Mouse (Mus musculus): ENCODE data around the gene Spata13.

Gene Spata13

GRCm38 (mm10) chr14:60676625-60677314 is 43.0 kb downstream of the Spata13 start:
- DNase-seq (ENCODE audit: low read depth, low spot score) = no peak

GRCm38 (mm10) chr14:60682361-60683023 is 48.7 kb downstream of the Spata13 start:
- DNase-seq (ENCODE audit: low read depth, low spot score) = peak; percentile 32

GRCm38 (mm10) chr14:60683989-60684388 is 50.2 kb downstream of the Spata13 start:
- DNase-seq (ENCODE audit: low read depth, low spot score) = no peak

- DNase-seq (ENCODE audit: low read depth, low spot score) = no peak
Observed at GRCm38 (mm10) chr14:60686733-60687132, 52.9 kb downstream of the Spata13 start.

- no peak for DNase-seq (ENCODE audit: low read depth, low spot score)
Observed at GRCm38 (mm10) chr14:60687241-60687640, 53.4 kb downstream of the Spata13 start.

GRCm38 (mm10) chr14:60688509-60689205 is 54.9 kb downstream of the Spata13 start:
- peak; percentile 41 for DNase-seq (ENCODE audit: low read depth, low spot score)

GRCm38 (mm10) chr14:60689768-60690167 is 56.0 kb downstream of the Spata13 start:
- no peak for DNase-seq (ENCODE audit: low read depth, low spot score)

- no peak for DNase-seq (ENCODE audit: low read depth, low spot score)
Observed at GRCm38 (mm10) chr14:60690631-60691030, 56.8 kb downstream of the Spata13 start.

GRCm38 (mm10) chr14:60693122-60693536 is 59.3 kb downstream of the Spata13 start:
- no peak for DNase-seq (ENCODE audit: low read depth, low spot score)

GRCm38 (mm10) chr14:60693666-60694065 is 59.9 kb downstream of the Spata13 start:
- DNase-seq (ENCODE audit: low read depth, low spot score) = no peak

- no peak for DNase-seq (ENCODE audit: low read depth, low spot score)
Observed at GRCm38 (mm10) chr14:60694215-60694997, 60.6 kb downstream of the Spata13 start.

GRCm38 (mm10) chr14:60697351-60697750 is 63.5 kb downstream of the Spata13 start:
- DNase-seq (ENCODE audit: low read depth, low spot score) = no peak

- DNase-seq (ENCODE audit: low read depth, low spot score) = no peak
Observed at GRCm38 (mm10) chr14:60698980-60699379, 65.2 kb downstream of the Spata13 start.

- DNase-seq (ENCODE audit: low read depth, low spot score) = no peak
Observed at GRCm38 (mm10) chr14:60702377-60703140, 68.8 kb downstream of the Spata13 start.

GRCm38 (mm10) chr14:60704510-60704909 is 70.7 kb downstream of the Spata13 start:
- no peak for DNase-seq (ENCODE audit: low read depth, low spot score)

- no peak for DNase-seq (ENCODE audit: low read depth, low spot score)
Observed at GRCm38 (mm10) chr14:60704961-60705360, 71.2 kb downstream of the Spata13 start.

- DNase-seq (ENCODE audit: low read depth, low spot score) = no peak
Observed at GRCm38 (mm10) chr14:60709192-60709591, 75.4 kb downstream of the Spata13 start.

- no peak for DNase-seq (ENCODE audit: low read depth, low spot score)
Observed at GRCm38 (mm10) chr14:60709749-60710148, 75.9 kb downstream of the Spata13 start.

GRCm38 (mm10) chr14:60711161-60711560 is 77.4 kb downstream of the Spata13 start:
- no peak for DNase-seq (ENCODE audit: low read depth, low spot score)

GRCm38 (mm10) chr14:60711590-60712288 is 77.9 kb downstream of the Spata13 start:
- no peak for DNase-seq (ENCODE audit: low read depth, low spot score)
